24 mouse cellular contexts compared by ENCODE assay signal in the genomic region with DNA sequence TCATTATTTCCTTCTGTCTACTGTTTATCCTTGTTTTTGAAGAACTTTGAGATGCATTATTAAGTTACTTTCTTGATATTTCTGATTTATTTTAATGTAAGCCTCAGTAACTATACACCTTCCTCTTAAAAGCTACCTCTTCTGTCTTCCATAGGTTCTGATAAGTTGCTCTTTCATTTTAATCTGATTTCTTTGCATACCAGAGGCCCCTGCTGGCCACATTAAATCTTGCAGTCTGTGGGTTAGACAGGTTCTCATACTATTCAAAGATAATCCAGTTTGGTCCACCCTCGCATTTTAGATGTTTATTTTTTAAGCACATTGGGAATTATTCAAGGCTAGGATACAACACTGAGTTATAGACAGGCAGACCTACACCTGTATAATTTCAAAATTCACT.
DNase-seq lines count a peak whose midpoint lies in the region; ATAC-seq and TF ChIP-seq lines count a peak whose summit lies in the region.
"Had no signal": no experiment of that assay in that cellular context is flagged by ENCODE, and none has a peak within 500 bp of the region (broad histone marks: within the 10 kb centered on the region; RNA-seq: fewer than 3 reads in every experiment).

No protein-coding gene starts in this region.

- intact Hi-C loops in left cerebral cortex, adult 2 months (cut with DNase I), result no loop called here
- intact Hi-C loops in left cerebral cortex, postnatal 36 days (cut with DNase I), result no loop called here

- no peaks in the 10 kb centered on the region for H3K27me3 ChIP-seq in forebrain, embryonic 14.5 days (replicated peaks; ENCODE audit: control insufficient read depth, insufficient read depth, low read length)
- H3K27me3 ChIP-seq in forebrain, embryonic 10.5 days (ENCODE audit: poor library complexity, severe bottlenecking), result no peaks in the 10 kb centered on the region
- no peaks in the 10 kb centered on the region for H3K27me3 ChIP-seq in E14TG2a.4 (ENCODE audit: insufficient read depth, low read length)
- no peaks in the 10 kb centered on the region for H3K27me3 ChIP-seq in intestine, embryonic 16.5 days (replicated peaks; ENCODE audit: control insufficient read depth, insufficient read depth, low read length)
- no peaks in the 10 kb centered on the region for H3K27me3 ChIP-seq in liver, embryonic 11.5 days (replicated peaks; ENCODE audit: control insufficient read depth, insufficient read depth, low read length)
- H3K27me3 ChIP-seq: forebrain, embryonic 15.5 days; heart, embryonic 13.5 days; hindbrain, embryonic 12.5 days; limb, embryonic 15.5 days; liver, embryonic 15.5 days; Patski had no signal

- no peak overlapping the region for H3K4me2 ChIP-seq in forebrain, embryonic 14.5 days (ENCODE audit: low read length)
- H3K4me2 ChIP-seq in intestine, embryonic 16.5 days (ENCODE audit: low read depth, low read length), result no peak overlapping the region
- no peak overlapping the region for H3K4me2 ChIP-seq in liver, embryonic 11.5 days
- H3K4me2 ChIP-seq: forebrain, embryonic 15.5 days; heart, embryonic 13.5 days; hindbrain, embryonic 12.5 days; limb, embryonic 15.5 days; liver, embryonic 15.5 days had no signal

- peak; percentile 20 for TF ChIP-seq CTCF in left cerebral cortex, adult 2 months (IDR thresholded peaks at IDR 0.05)
- TF ChIP-seq CTCF in E14TG2a.4 (conservative IDR thresholded peaks at IDR 0.05; ENCODE audit: low read length), result peak; percentile 15; the same call in 1 of the 2 replicates

- WGBS in forebrain, embryonic 14.5 days, result 79% methylated on average over 1 of the region's 1 CpGs
- 76% methylated on average over 1 of the region's 1 CpGs for WGBS in forebrain, embryonic 10.5 days
- WGBS in intestine, embryonic 16.5 days, result 67% methylated on average over 1 of the region's 1 CpGs
- whole genome bisulfite sequencing in liver, embryonic 11.5 days, result 61% methylated on average over 1 of the region's 1 CpGs

- peak; percentile 4 for DNase-seq in forebrain, embryonic 14.5 days (ENCODE audit: low spot score)
- DNase-seq in forebrain, embryonic 10.5 days (ENCODE audit: extremely low spot score, low spot score), result no peak
- no peak for DNase-seq in left cerebral cortex, adult 2 months (ENCODE audit: extremely low spot score in 1 of 2, low spot score in 2 of 2)
- DNase-seq in left cerebral cortex, postnatal 36 days (ENCODE audit: low spot score in 2 of 2), result no peak
- DNase-seq in R1 (ENCODE audit: low read depth, low spot score), result peak; percentile 8
- DNase-seq in liver, embryonic 11.5 days (ENCODE audit: low spot score), result no peak
- DNase-seq: adrenal gland, adult 8-10 months; cerebellum, adult 2 months; gastrocnemius, postnatal 14 days; heart, adult 11 months; heart, postnatal 14 days; kidney, adult 2 months; kidney, postnatal 14 days; left cerebral cortex, postnatal 4 days had no signal

- no peak overlapping the region for H3K27ac ChIP-seq in forebrain, embryonic 14.5 days (ENCODE audit: low read depth, low read length)
- H3K27ac ChIP-seq in forebrain, embryonic 10.5 days, result no peak overlapping the region
- no peak overlapping the region for H3K27ac ChIP-seq in left cerebral cortex, adult 2 months
- H3K27ac ChIP-seq in intestine, embryonic 16.5 days (ENCODE audit: low read length), result no peak overlapping the region
- H3K27ac ChIP-seq in liver, embryonic 11.5 days (ENCODE audit: low read depth, low read length), result no peak overlapping the region
- H3K27ac ChIP-seq: forebrain, embryonic 15.5 days; heart, embryonic 13.5 days; hindbrain, embryonic 12.5 days; limb, embryonic 15.5 days; liver, embryonic 15.5 days; macrophage had no signal

- H3K4me1 ChIP-seq in forebrain, embryonic 14.5 days (ENCODE audit: control insufficient read depth, insufficient read depth, low read length), result no peaks in the 10 kb centered on the region
- no peaks in the 10 kb centered on the region for H3K4me1 ChIP-seq in forebrain, embryonic 10.5 days
- no peaks in the 10 kb centered on the region for H3K4me1 ChIP-seq in E14TG2a.4 (replicated peaks; ENCODE audit: low read depth, low read length)
- no peaks in the 10 kb centered on the region for H3K4me1 ChIP-seq in intestine, embryonic 16.5 days (ENCODE audit: control insufficient read depth, insufficient read depth, low read length)
- no peaks in the 10 kb centered on the region for H3K4me1 ChIP-seq in liver, embryonic 11.5 days (replicated peaks; ENCODE audit: control insufficient read depth, insufficient read depth, low read length)
- H3K4me1 ChIP-seq: forebrain, embryonic 15.5 days; heart, embryonic 13.5 days; hindbrain, embryonic 12.5 days; limb, embryonic 15.5 days; liver, embryonic 15.5 days had no signal

- H3K9me3 ChIP-seq in forebrain, embryonic 14.5 days (replicated peaks; ENCODE audit: control insufficient read depth, low read length), result no peaks in the 10 kb centered on the region
- H3K9me3 ChIP-seq in forebrain, embryonic 10.5 days, result no peaks in the 10 kb centered on the region
- H3K9me3 ChIP-seq in E14TG2a.4 (ENCODE audit: low read length), result no peaks in the 10 kb centered on the region
- no peaks in the 10 kb centered on the region for H3K9me3 ChIP-seq in intestine, embryonic 16.5 days (ENCODE audit: control insufficient read depth, low read length)
- no peaks in the 10 kb centered on the region for H3K9me3 ChIP-seq in liver, embryonic 11.5 days (ENCODE audit: control insufficient read depth, low read length)
- H3K9me3 ChIP-seq: forebrain, embryonic 15.5 days; heart, embryonic 13.5 days; hindbrain, embryonic 12.5 days; limb, embryonic 15.5 days; liver, embryonic 15.5 days had no signal

- no peaks in the 10 kb centered on the region for H3K36me3 ChIP-seq in forebrain, embryonic 14.5 days (ENCODE audit: control insufficient read depth, insufficient read depth, low read length)
- no peaks in the 10 kb centered on the region for H3K36me3 ChIP-seq in forebrain, embryonic 10.5 days (replicated peaks)
- no peaks in the 10 kb centered on the region for H3K36me3 ChIP-seq in E14TG2a.4 (ENCODE audit: insufficient read depth, low read length)
- no peaks in the 10 kb centered on the region for H3K36me3 ChIP-seq in intestine, embryonic 16.5 days (ENCODE audit: control insufficient read depth, insufficient read depth, low read length)
- H3K36me3 ChIP-seq in liver, embryonic 11.5 days (ENCODE audit: control insufficient read depth, insufficient read depth, low read length), result no peaks in the 10 kb centered on the region
- H3K36me3 ChIP-seq: forebrain, embryonic 15.5 days; heart, embryonic 13.5 days; hindbrain, embryonic 12.5 days; limb, embryonic 15.5 days; liver, embryonic 15.5 days had no signal

- no peak overlapping the region for H3K4me3 ChIP-seq in forebrain, embryonic 14.5 days (ENCODE audit: low read depth, low read length)
- no peak overlapping the region for H3K4me3 ChIP-seq in forebrain, embryonic 10.5 days
- no peak overlapping the region for H3K4me3 ChIP-seq in left cerebral cortex, adult 2 months
- no peak overlapping the region for H3K4me3 ChIP-seq in E14TG2a.4 (replicated peaks; ENCODE audit: low read length)
- no peak overlapping the region for H3K4me3 ChIP-seq in intestine, embryonic 16.5 days (ENCODE audit: low read length)
- H3K4me3 ChIP-seq in liver, embryonic 11.5 days (ENCODE audit: low read depth, low read length), result no peak overlapping the region
- H3K4me3 ChIP-seq: forebrain, embryonic 15.5 days; heart, embryonic 13.5 days; hindbrain, embryonic 12.5 days; limb, embryonic 15.5 days; liver, embryonic 15.5 days had no signal

- no peak overlapping the region for H3K9ac ChIP-seq in forebrain, embryonic 14.5 days (ENCODE audit: low read length)
- H3K9ac ChIP-seq in intestine, embryonic 16.5 days (ENCODE audit: low read depth, low read length), result no peak overlapping the region
- H3K9ac ChIP-seq in liver, embryonic 11.5 days (ENCODE audit: low read depth, low read length), result no peak overlapping the region
- H3K9ac ChIP-seq: forebrain, embryonic 15.5 days; heart, embryonic 13.5 days; hindbrain, embryonic 12.5 days; limb, embryonic 15.5 days; liver, embryonic 15.5 days had no signal

- ATAC-seq in forebrain, embryonic 14.5 days, result no peak
- ATAC-seq in intestine, embryonic 16.5 days, result no peak
- no peak for ATAC-seq in liver, embryonic 11.5 days (replicated peaks; ENCODE audit: low FRiP score)
- ATAC-seq: forebrain, embryonic 15.5 days; lung, postnatal 0 days; Patski had no signal

Comparison
In these comparisons a context has a peak if more than half of its experiments do, and no peak if none do; other contexts are left out.
1. DNase-seq: peak in forebrain, embryonic 14.5 days (single experiment) and R1 (single experiment); none in forebrain, embryonic 10.5 days (single experiment), left cerebral cortex, adult 2 months (0 of 2), left cerebral cortex, postnatal 36 days (0 of 2) and liver, embryonic 11.5 days (single experiment).